Mouse (Mus musculus) C2C12 (cell line): Measurements from ENCODE around the gene Pex14. TPM values are rescaled to one million over a fixed set of nuclear protein-coding genes. Genes with fewer than 3 reads are reported as not detected.
"Not testable (repeated sequence)": the region's sequence is repeated elsewhere in the genome, so short reads cannot be mapped to it uniquely, and the experiment has no call there.

Experiments
- H3K27me3 ChIP-seq: one replicate; pipeline ENCODE4 v1.6.1; 2011; ENCODE audit not compliant: control insufficient read depth, insufficient read depth, insufficient read length
- H3K36me3 ChIP-seq: one replicate; pipeline ENCODE4 v1.6.1; 2011; ENCODE audit not compliant: control insufficient read depth, insufficient read depth
- H3K4me3 ChIP-seq: one replicate; pipeline ENCODE4 v1.5.1; 2011; ENCODE audit warnings: mild to moderate bottlenecking, control low read depth; ENCODE audit not compliant: poor library complexity, insufficient read depth, severe bottlenecking
- H3K79me2 ChIP-seq: one replicate; pipeline ENCODE4 v1.6.1; 2011; ENCODE audit not compliant: control insufficient read depth, insufficient read depth
- H3K79me3 ChIP-seq: one replicate; pipeline ENCODE4 v1.6.1; 2011; ENCODE audit warnings: low read depth, control low read depth
- H3ac ChIP-seq: one replicate; pipeline ENCODE3; 2011; ENCODE audit warnings: low read depth; ENCODE audit not compliant: control insufficient read depth, insufficient read length
- CEBPB ChIP-seq: IDR thresholded peaks from one replicate; pipeline ENCODE4 v1.6.1; 2011; ENCODE audit warnings: low read depth, mild to moderate bottlenecking, control low read depth, moderate library complexity
- CTCF ChIP-seq: IDR thresholded peaks from one replicate; pipeline ENCODE4 v1.5.1; 2011; ENCODE audit not compliant: control insufficient read depth, insufficient read depth, insufficient read length
- FOSL1 ChIP-seq: IDR thresholded peaks from one replicate; pipeline ENCODE4 v1.8.0; 2011; ENCODE audit warnings: mild to moderate bottlenecking, low read length; ENCODE audit not compliant: poor library complexity, insufficient read depth, severe bottlenecking
- MAX ChIP-seq: IDR thresholded peaks from one replicate; pipeline ENCODE4 v1.6.1; 2011; ENCODE audit warnings: mild to moderate bottlenecking, control low read depth
- MYOD1 ChIP-seq: IDR thresholded peaks from one replicate; pipeline ENCODE4 v1.6.1; 2011; ENCODE audit warnings: low read depth; ENCODE audit not compliant: control insufficient read depth, insufficient read length
- MYOG ChIP-seq: IDR thresholded peaks from one replicate; pipeline ENCODE4 v1.6.1; 2011; ENCODE audit not compliant: control insufficient read depth, insufficient read length; ENCODE audit errors: extremely low read depth
- USF1 ChIP-seq: IDR thresholded peaks from one replicate; pipeline ENCODE4 v1.6.1; 2011; ENCODE audit warnings: low read depth, mild to moderate bottlenecking, control low read depth, moderate library complexity
- polyA plus RNA-seq: library from polyadenylated mRNA; unstranded; fragments of >200 nt; fragmentation: generic; extraction: Trizol; gene quantifications from one replicate; pipeline ENCODE4 v1.2.1, GENCODE M21; 2012; ENCODE audit warnings: missing spikeins

Gene Pex14
- polyA plus RNA-seq, 1 experiment, result 40.3 TPM

GRCm38 (mm10) chr4:149123432-149123831, 23.8 kb upstream of the Pex14 start:
- H3K27me3 ChIP-seq, result no peaks in the 10 kb centered on the region
- H3K79me2 ChIP-seq, result no peaks in the 10 kb centered on the region
- TF ChIP-seq FOSL1 (no peak), CEBPB (no peak), MYOG (no peak), USF1 (no peak), CTCF (no peak), MYOD1 (no peak), MAX (no peak)
- no peak overlapping the region for H3K4me3 ChIP-seq
- H3K36me3 ChIP-seq, result peaks cover 12% of the 10 kb centered on the region
- no peaks in the 10 kb centered on the region for H3K79me3 ChIP-seq
- no peak overlapping the region for H3ac ChIP-seq

- H3K36me3 ChIP-seq, H3K79me2 ChIP-seq, H3K27me3 ChIP-seq, H3K79me3 ChIP-seq, H3ac ChIP-seq, H3K4me3 ChIP-seq: not testable (repeated sequence)
Observed at GRCm38 (mm10) chr4:149119978-149120562, 20.4 kb upstream of the Pex14 start.

- H3ac ChIP-seq, result peak within 1 kb of the TSS; percentile 83
- peak within 1 kb of the TSS; percentile 66 for H3K4me3 ChIP-seq
- peaks cover 4% of the 10 kb centered on the region for H3K36me3 ChIP-seq
- H3K79me2 ChIP-seq, result peaks cover 7% of the 10 kb centered on the region
- H3K27me3 ChIP-seq, result no peaks in the 10 kb centered on the region
- TF ChIP-seq MYOG (no peak), MYOD1 (no peak), CEBPB (no peak), USF1 (no peak), CTCF (no peak)
- H3K79me3 ChIP-seq, result peaks cover 5% of the 10 kb centered on the region
Observed at GRCm38 (mm10) chr4:149103875-149104561, 4.3 kb upstream of the Pex14 start, which contains the start of gene Dffa. Gene Dffa (plus strand): TSS chr4:149104146.

- TF ChIP-seq FOSL1, result no peak
- TF ChIP-seq MYOG, result no peak
- TF ChIP-seq USF1, result no peak
- TF ChIP-seq CEBPB, result no peak
- no peak for TF ChIP-seq MYOD1
- no peak for TF ChIP-seq MAX
- no peak for TF ChIP-seq CTCF
- no peaks in the 10 kb centered on the region for H3K27me3 ChIP-seq
Observed at GRCm38 (mm10) chr4:149101456-149101855, 1.8 kb upstream of the Pex14 start.

GRCm38 (mm10) chr4:149100449-149100848, 773 bp upstream of the Pex14 start:
- H3K4me3 ChIP-seq, H3ac ChIP-seq, H3K36me3 ChIP-seq, H3K27me3 ChIP-seq: not testable (repeated sequence)
- Histone ChIP-seq H3K79me3 (peaks cover 34% of the 10 kb centered on the region), H3K79me2 (peaks cover 42% of the 10 kb centered on the region)

More at GRCm38 (mm10) chr4:149101456-149101855, 1.8 kb upstream of the Pex14 start:
- Histone ChIP-seq H3ac (no peak overlapping the region), H3K36me3 (no peaks in the 10 kb centered on the region), H3K79me2 (peaks cover 32% of the 10 kb centered on the region), H3K79me3 (peaks cover 25% of the 10 kb centered on the region), H3K4me3 (no peak overlapping the region)

- H3K27me3 ChIP-seq, result no peaks in the 10 kb centered on the region
- no peak for TF ChIP-seq USF1
- TF ChIP-seq MYOG, result no peak
- H3K79me3 ChIP-seq, result peaks cover 41% of the 10 kb centered on the region
- H3K79me2 ChIP-seq, result peaks cover 60% of the 10 kb centered on the region
- peak overlapping the region; percentile 94 for H3K4me3 ChIP-seq
- H3K36me3 ChIP-seq, result peaks cover 5% of the 10 kb centered on the region
- peak overlapping the region; percentile 81 for H3ac ChIP-seq
Observed at GRCm38 (mm10) chr4:149098571-149098970, 1.1 kb downstream of the Pex14 start.
